Mouse (Mus musculus): ENCODE data around the gene Bpifb4. TPM values are rescaled to one million over a fixed set of nuclear protein-coding genes. Genes with fewer than 3 reads are reported as not detected.

Bpifb4 gene
- polyA plus RNA-seq, 1 experiment from 2014 or later = 0.06 TPM

DNA sequence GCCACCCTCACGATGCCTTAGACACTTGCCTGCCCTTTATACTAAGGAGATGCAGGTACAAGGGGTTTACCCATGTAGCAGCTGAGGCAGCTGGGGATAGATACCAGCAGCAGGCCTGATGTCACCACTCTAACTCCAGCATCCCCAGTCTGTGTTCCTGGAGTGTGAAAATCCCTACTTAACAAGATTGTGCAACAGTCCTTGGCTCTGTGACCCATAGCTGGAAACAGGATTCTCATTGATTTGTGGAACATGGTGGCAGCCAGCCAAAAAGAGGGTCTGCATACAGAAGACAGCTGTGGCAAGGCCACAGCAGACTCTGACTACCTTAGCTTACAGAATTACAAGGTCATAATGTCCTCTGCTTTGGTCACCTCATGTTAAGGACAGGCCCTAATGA, 67.1 kb downstream of the Bpifb4 start:
- ATAC-seq (ENCODE audit: insufficient read depth) = no peak
- Histone ChIP-seq H3K9me3 (replicated peaks) (no peaks in the 10 kb centered on the region), H3K4me1 (replicated peaks) (no peaks in the 10 kb centered on the region), H3K4me3 (replicated peaks) (no peak overlapping the region), H3K36me3 (replicated peaks) (no peaks in the 10 kb centered on the region), H3K4me2 (no peak overlapping the region), H3K27me3 (no peaks in the 10 kb centered on the region), H3K9ac (no peak overlapping the region), H3K27ac (replicated peaks) (no peak overlapping the region)
- WGBS (ENCODE audit: insufficient replicate concordance) = 51% methylated on average over 1 of the region's 1 CpGs

DNA sequence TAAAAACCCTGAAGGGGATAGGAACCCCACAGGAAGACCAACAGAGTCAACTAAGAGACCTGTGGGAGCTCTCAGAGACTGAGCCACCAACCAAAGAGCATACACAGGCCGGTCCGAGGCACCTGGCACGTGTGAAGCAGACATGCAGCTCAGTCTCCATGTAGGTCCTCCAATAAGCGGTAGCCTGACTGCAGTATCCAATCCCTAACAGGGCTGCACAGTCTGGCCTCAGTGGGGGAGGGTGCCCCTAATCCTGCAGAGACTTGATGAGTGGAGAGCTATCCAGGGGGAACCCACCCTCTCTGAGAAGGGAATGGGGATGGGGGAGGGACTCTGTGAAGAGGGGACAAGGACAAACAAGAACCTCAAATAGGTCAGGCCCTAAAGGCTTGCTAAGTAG, 67.7 kb downstream of the Bpifb4 start:
- Histone ChIP-seq H3K27me3 (no peaks in the 10 kb centered on the region), H3K9me3 (replicated peaks) (no peaks in the 10 kb centered on the region), H3K4me3 (replicated peaks) (no peak overlapping the region), H3K4me2 (no peak overlapping the region), H3K9ac (no peak overlapping the region), H3K4me1 (replicated peaks) (no peaks in the 10 kb centered on the region), H3K27ac (replicated peaks) (no peak overlapping the region), H3K36me3 (replicated peaks) (no peaks in the 10 kb centered on the region)
- no peak for ATAC-seq (ENCODE audit: insufficient read depth)
- 59% methylated on average over 4 of the region's 4 CpGs for WGBS (ENCODE audit: insufficient replicate concordance)

DNA sequence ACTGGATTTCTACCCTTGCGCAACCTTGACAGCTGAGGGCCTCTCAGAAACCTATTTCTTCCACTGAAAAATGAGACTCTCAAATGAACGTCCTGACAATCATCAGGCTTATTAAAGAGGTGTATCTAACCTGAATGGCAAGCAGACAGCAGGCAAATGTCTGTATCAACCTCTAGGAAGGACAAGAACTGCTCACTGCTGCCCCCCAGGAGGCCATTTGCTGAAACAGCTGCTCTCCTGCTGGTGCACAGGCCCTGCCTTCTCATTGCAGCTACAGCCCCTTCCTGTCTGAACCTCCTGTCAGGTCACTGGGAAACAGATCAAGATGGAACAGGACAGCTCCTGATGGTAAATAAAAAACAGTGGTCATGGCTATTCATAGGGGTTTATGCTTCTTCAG, 68.3 kb downstream of the Bpifb4 start:
- Histone ChIP-seq H3K27me3 (no peaks in the 10 kb centered on the region), H3K36me3 (replicated peaks) (no peaks in the 10 kb centered on the region), H3K4me3 (replicated peaks) (no peak overlapping the region), H3K9me3 (replicated peaks) (no peaks in the 10 kb centered on the region), H3K4me2 (no peak overlapping the region), H3K9ac (no peak overlapping the region), H3K27ac (replicated peaks) (no peak overlapping the region), H3K4me1 (replicated peaks) (no peaks in the 10 kb centered on the region)
- ATAC-seq (ENCODE audit: insufficient read depth) = no peak
- WGBS (ENCODE audit: insufficient replicate concordance) = 62% methylated on average over 2 of the region's 2 CpGs

DNA sequence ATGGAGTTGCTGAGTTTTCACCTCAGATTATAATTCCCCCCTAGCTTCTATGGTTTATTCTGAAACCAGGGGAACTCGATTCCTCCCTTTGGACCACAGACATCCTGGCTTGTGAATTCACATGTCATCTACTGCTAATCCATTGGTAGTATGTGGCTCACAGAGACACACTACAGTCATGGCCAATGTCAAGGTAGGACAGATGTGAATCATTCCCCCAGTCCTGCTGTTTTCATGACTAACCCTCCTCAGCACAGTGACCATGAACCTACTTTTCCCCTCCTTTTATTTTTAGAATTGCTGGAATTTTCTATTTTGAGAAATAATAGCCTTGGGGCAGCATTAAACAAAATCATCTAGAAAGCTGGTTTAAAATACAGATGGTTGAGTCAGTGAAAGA, 69.4 kb downstream of the Bpifb4 start:
- no peaks in the 10 kb centered on the region for H3K9me3 ChIP-seq (replicated peaks)
- ATAC-seq (ENCODE audit: insufficient read depth) = no peak
- WGBS (ENCODE audit: insufficient replicate concordance) = 41% methylated on average over 1 of the region's 1 CpGs

DNA sequence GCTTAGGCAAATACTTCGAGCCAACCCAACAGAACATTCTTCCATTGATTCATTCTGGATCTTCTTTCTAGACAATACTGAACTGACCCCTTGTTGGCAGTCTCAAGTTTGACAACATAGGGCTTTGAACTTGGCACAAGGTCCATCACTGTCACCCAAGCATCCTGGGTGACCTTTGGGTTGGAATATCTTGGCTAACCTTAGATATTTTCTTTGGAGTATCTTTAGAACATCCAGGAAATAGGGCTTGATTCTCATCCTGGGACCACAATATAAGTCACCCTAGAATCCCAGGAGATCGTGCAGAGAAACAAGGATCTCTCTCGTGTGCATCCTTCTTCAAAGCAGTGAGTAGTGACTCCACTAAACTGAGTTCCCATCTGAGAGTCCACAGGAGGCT, 70.0 kb downstream of the Bpifb4 start, which contains the start of gene Bpifa2:
Gene Bpifa2 (plus strand): TSS at position 301 of the 400 bp plus-strand sequence.
- WGBS (ENCODE audit: insufficient replicate concordance) = 43% methylated on average over 3 of the region's 3 CpGs
- Histone ChIP-seq H3K9me3 (replicated peaks) (no peaks in the 10 kb centered on the region), H3K27ac (replicated peaks) (no peak within 1 kb of the TSS), H3K4me3 (replicated peaks) (no peak within 1 kb of the TSS), H3K36me3 (replicated peaks) (no peaks in the 10 kb centered on the region), H3K4me1 (replicated peaks) (no peaks in the 10 kb centered on the region), H3K9ac (no peak within 1 kb of the TSS), H3K4me2 (no peak within 1 kb of the TSS), H3K27me3 (no peaks in the 10 kb centered on the region)
- ATAC-seq (ENCODE audit: insufficient read depth) = no peak

More for the DNA sequence above, 69.4 kb downstream of the Bpifb4 start:
- Histone ChIP-seq H3K27ac (replicated peaks) (no peak overlapping the region), H3K4me1 (replicated peaks) (no peaks in the 10 kb centered on the region), H3K4me2 (no peak overlapping the region), H3K9ac (no peak overlapping the region), H3K4me3 (replicated peaks) (no peak overlapping the region), H3K27me3 (no peaks in the 10 kb centered on the region), H3K36me3 (replicated peaks) (no peaks in the 10 kb centered on the region)

Other genes starting within 250 kb of the Bpifb4 start
- 0.67 and 0.81 TPM in 2 replicates for gene Dnmt3c, start 241.6 kb upstream of the Bpifb4 start, polyA plus RNA-seq (2015; fragmentation: Nextera tagmentation; extraction: Ambion mirVana)
- 99.0 and 111 TPM in 2 replicates for gene Mapre1, start 196.9 kb upstream of the Bpifb4 start, polyA plus RNA-seq (2015; fragmentation: Nextera tagmentation; extraction: Ambion mirVana)
- 0.07 and 0.08 TPM in 2 replicates for gene Efcab8, start 158.3 kb upstream of the Bpifb4 start, polyA plus RNA-seq (2015; fragmentation: Nextera tagmentation; extraction: Ambion mirVana)
- gene Sun5, start 67.1 kb upstream of the Bpifb4 start, polyA plus RNA-seq (2015; fragmentation: Nextera tagmentation; extraction: Ambion mirVana) = not detected in 2 replicates
- gene Bpifb2, start 63.2 kb upstream of the Bpifb4 start, polyA plus RNA-seq (2015; fragmentation: Nextera tagmentation; extraction: Ambion mirVana) = not detected in 2 replicates
- gene Bpifb6, start 37.8 kb upstream of the Bpifb4 start, polyA plus RNA-seq (2015; fragmentation: Nextera tagmentation; extraction: Ambion mirVana) = not detected in 2 replicates
- gene Bpifb3, start 20.0 kb upstream of the Bpifb4 start, polyA plus RNA-seq (2015; fragmentation: Nextera tagmentation; extraction: Ambion mirVana) = not detected in 2 replicates
- not detected in 2 replicates for gene Bpifa6, start 36.7 kb downstream of the Bpifb4 start, polyA plus RNA-seq (2015; fragmentation: Nextera tagmentation; extraction: Ambion mirVana)
- gene Bpifa2, start 70.1 kb downstream of the Bpifb4 start, polyA plus RNA-seq (2015; fragmentation: Nextera tagmentation; extraction: Ambion mirVana) = not detected in 2 replicates
- gene Bpifa3, start 192.1 kb downstream of the Bpifb4 start, polyA plus RNA-seq (2015; fragmentation: Nextera tagmentation; extraction: Ambion mirVana) = not detected in 2 replicates
- gene Bpifa1, start 204.7 kb downstream of the Bpifb4 start, polyA plus RNA-seq (2015; fragmentation: Nextera tagmentation; extraction: Ambion mirVana) = not detected in 2 replicates
- gene Bpifa5, start 224.4 kb downstream of the Bpifb4 start, polyA plus RNA-seq (2015; fragmentation: Nextera tagmentation; extraction: Ambion mirVana) = not detected in 2 replicates